Mouse (Mus musculus) lung, embryonic 16.5 days (tissue): ENCODE data around the gene Cbfb. TPM values are rescaled to one million over a fixed set of nuclear protein-coding genes. Genes with fewer than 3 reads are reported as not detected.
"Not testable (repeated sequence)": the region's sequence is repeated elsewhere in the genome, so short reads cannot be mapped to it uniquely, and the experiment has no call there.

Experiments
- ATAC-seq: fragments of 200-750 bp; cut with Nextera tagmentation; 2 replicates; pipeline ENCODE4 v1.8.0; 2017; ENCODE audit warnings: low read depth, mild to moderate bottlenecking, moderate library complexity
- H3K27ac ChIP-seq: fragments of 300-500 bp; sonication (generic); 2 replicates; pipeline ENCODE4 v1.5.1; 2014; ENCODE audit warnings: mild to moderate bottlenecking, control low read depth, low read length
- H3K27me3 ChIP-seq: fragments of 300-500 bp; sonication (generic); 2 replicates; pipeline ENCODE4 v1.6.1; 2014; ENCODE audit warnings: low read depth, low read length, mixed read lengths; ENCODE audit not compliant: control insufficient read depth, insufficient read depth
- H3K36me3 ChIP-seq: fragments of 300-500 bp; sonication (generic); 2 replicates; pipeline ENCODE4 v1.6.1; 2014; ENCODE audit warnings: low read length; ENCODE audit not compliant: control insufficient read depth, insufficient read depth
- H3K4me1 ChIP-seq: fragments of 300-500 bp; sonication (generic); replicated peaks from 2 replicates; pipeline ENCODE4 v1.6.1; 2014; ENCODE audit warnings: low read length, mixed read lengths; ENCODE audit not compliant: control insufficient read depth, insufficient read depth
- H3K4me2 ChIP-seq: fragments of 300-500 bp; sonication (generic); 2 replicates; pipeline ENCODE4 v1.6.1; 2014; ENCODE audit warnings: low read depth, low read length, control low read depth
- H3K4me3 ChIP-seq: fragments of 300-500 bp; sonication (generic); 2 replicates; pipeline ENCODE4 v1.5.1; 2014; ENCODE audit warnings: mild to moderate bottlenecking, low read length, control low read depth
- H3K9ac ChIP-seq: fragments of 300-500 bp; sonication (generic); 2 replicates; pipeline ENCODE4 v1.6.1; 2014; ENCODE audit warnings: low read length, control low read depth
- H3K9me3 ChIP-seq: fragments of 300-500 bp; sonication (generic); 2 replicates; pipeline ENCODE4 v1.6.1; 2016; ENCODE audit warnings: low read length; ENCODE audit not compliant: control insufficient read depth
- WGBS: fragments of 180-500 bp; shearing (Covaris S2); extraction: QIAGEN DNeasy Blood & Tissue Kit; methylation state at CpG from one replicate; pipeline ENCODE4 v1.1.7; 2014; 5-methylcytosine and 5-hydroxymethylcytosine counted together
- polyA plus RNA-seq: library from polyadenylated mRNA; unstranded; fragments of >200 nt; fragmentation: Nextera tagmentation; extraction: Ambion mirVana; gene quantifications from 2 replicates; pipeline ENCODE4 v1.2.1, GENCODE M21; 2015

Cbfb gene
- polyA plus RNA-seq, 1 experiment from 2014 or later, result 55.5 TPM

GRCm38 (mm10) chr8:105172003-105172362 is 1.5 kb downstream of the Cbfb start:
- Histone ChIP-seq H3K9me3 (no peaks in the 10 kb centered on the region), H3K4me1 (peaks cover 13% of the 10 kb centered on the region), H3K4me2 (peak overlapping the region; percentile 71), H3K4me3 (peak overlapping the region; percentile 92), H3K36me3 (peaks cover 5% of the 10 kb centered on the region), H3K27ac (no peak overlapping the region), H3K27me3 (no peaks in the 10 kb centered on the region), H3K9ac (peak overlapping the region; percentile 98)
- WGBS, result 14% methylated on average over 6 of the region's 6 CpGs
- ATAC-seq, result no peak

- H3K4me2 ChIP-seq, H3K9ac ChIP-seq, H3K9me3 ChIP-seq, H3K4me3 ChIP-seq, H3K36me3 ChIP-seq, ATAC-seq, H3K27ac ChIP-seq, H3K27me3 ChIP-seq: not testable (repeated sequence)
- H3K4me1 ChIP-seq, result peaks cover 13% of the 10 kb centered on the region
- 96% methylated on average over 3 of the region's 3 CpGs for WGBS
These were observed 4.8 kb downstream of the Cbfb start for GRCm38 (mm10) chr8:105175287-105175686.

GRCm38 (mm10) chr8:105178211-105178800 is 7.8 kb downstream of the Cbfb start:
- 81% methylated on average over 6 of the region's 6 CpGs for WGBS
- Histone ChIP-seq H3K27me3 (no peaks in the 10 kb centered on the region), H3K4me2 (no peak overlapping the region), H3K9ac (no peak overlapping the region), H3K4me3 (no peak overlapping the region), H3K36me3 (peaks cover 17% of the 10 kb centered on the region), H3K9me3 (no peaks in the 10 kb centered on the region), H3K4me1 (peaks cover 3% of the 10 kb centered on the region; the same call in 1 of the 2 replicates), H3K27ac (no peak overlapping the region)
- no peak for ATAC-seq

- Histone ChIP-seq H3K27ac (no peak overlapping the region), H3K36me3 (peaks cover 10% of the 10 kb centered on the region; the same call in 1 of the 2 replicates), H3K4me1 (no peaks in the 10 kb centered on the region), H3K9ac (no peak overlapping the region), H3K9me3 (no peaks in the 10 kb centered on the region), H3K4me3 (no peak overlapping the region), H3K4me2 (no peak overlapping the region), H3K27me3 (no peaks in the 10 kb centered on the region)
- 69% methylated on average over 1 of the region's 1 CpGs for WGBS
- ATAC-seq, result no peak
These were observed 11.7 kb downstream of the Cbfb start for GRCm38 (mm10) chr8:105182201-105182600.

GRCm38 (mm10) chr8:105186467-105187005 is 16.1 kb downstream of the Cbfb start:
- 47% methylated on average over 1 of the region's 1 CpGs for WGBS
- no peak for ATAC-seq
- H3K36me3 ChIP-seq, result peaks cover 6% of the 10 kb centered on the region; the same call in 1 of the 2 replicates

GRCm38 (mm10) chr8:105192182-105192581 is 21.7 kb downstream of the Cbfb start:
- whole genome bisulfite sequencing, result 94% methylated on average over 5 of the region's 5 CpGs
- peaks cover 28% of the 10 kb centered on the region for H3K36me3 ChIP-seq
- no peak overlapping the region for H3K9ac ChIP-seq
- H3K9me3 ChIP-seq, result no peaks in the 10 kb centered on the region
- H3K4me1 ChIP-seq, result no peaks in the 10 kb centered on the region
- ATAC-seq, result no peak
- no peak overlapping the region for H3K4me3 ChIP-seq
- no peaks in the 10 kb centered on the region for H3K27me3 ChIP-seq
- H3K4me2 ChIP-seq, result no peak overlapping the region
- no peak overlapping the region for H3K27ac ChIP-seq

More at GRCm38 (mm10) chr8:105186467-105187005, 16.1 kb downstream of the Cbfb start:
- H3K27me3 ChIP-seq, result no peaks in the 10 kb centered on the region
- no peaks in the 10 kb centered on the region for H3K9me3 ChIP-seq
- H3K9ac ChIP-seq, result no peak overlapping the region
- H3K4me3 ChIP-seq, result no peak overlapping the region
- H3K27ac ChIP-seq, result no peak overlapping the region
- H3K4me1 ChIP-seq, result no peaks in the 10 kb centered on the region
- no peak overlapping the region for H3K4me2 ChIP-seq

- no peak overlapping the region for H3K4me3 ChIP-seq
- H3K36me3 ChIP-seq, result peaks cover 6% of the 10 kb centered on the region; the same call in 1 of the 2 replicates
- H3K4me2 ChIP-seq, result no peak overlapping the region
- H3K27me3 ChIP-seq, result no peaks in the 10 kb centered on the region
- no peak overlapping the region for H3K27ac ChIP-seq
- no peak overlapping the region for H3K9ac ChIP-seq
- no peaks in the 10 kb centered on the region for H3K4me1 ChIP-seq
- no peak for ATAC-seq
- H3K9me3 ChIP-seq, result no peaks in the 10 kb centered on the region
- WGBS, result 76% methylated on average over 1 of the region's 1 CpGs
These were observed 35.3 kb downstream of the Cbfb start for GRCm38 (mm10) chr8:105205748-105206147.

- H3K36me3 ChIP-seq, result peaks cover 6% of the 10 kb centered on the region; the same call in 1 of the 2 replicates
- ATAC-seq, result no peak
- no peak overlapping the region for H3K9ac ChIP-seq
- 60% methylated on average over 7 of the region's 7 CpGs for WGBS
- H3K4me1 ChIP-seq, result no peaks in the 10 kb centered on the region
- H3K4me3 ChIP-seq, result no peak overlapping the region
- no peaks in the 10 kb centered on the region for H3K27me3 ChIP-seq
- no peak overlapping the region for H3K4me2 ChIP-seq
- no peak overlapping the region for H3K27ac ChIP-seq
- H3K9me3 ChIP-seq, result no peaks in the 10 kb centered on the region
These were observed 36.3 kb downstream of the Cbfb start for GRCm38 (mm10) chr8:105206766-105207275.

GRCm38 (mm10) chr8:105207675-105208273 is 37.3 kb downstream of the Cbfb start:
- Histone ChIP-seq H3K4me2 (no peak overlapping the region), H3K9me3 (no peaks in the 10 kb centered on the region), H3K27ac (no peak overlapping the region), H3K36me3 (peaks cover 6% of the 10 kb centered on the region; the same call in 1 of the 2 replicates), H3K4me3 (no peak overlapping the region), H3K9ac (no peak overlapping the region), H3K27me3 (no peaks in the 10 kb centered on the region), H3K4me1 (no peaks in the 10 kb centered on the region)
- 89% methylated on average over 2 of the region's 2 CpGs for WGBS
- ATAC-seq, result no peak
